Mouse (Mus musculus) right cerebral cortex, postnatal 14 days (tissue): ENCODE data around the gene 1700016D06Rik.
A peak's percentile ranks its signal among the peaks of the same experiment; 100 is the strongest.
"Not testable (repeated sequence)": the region's sequence is repeated elsewhere in the genome, so short reads cannot be mapped to it uniquely, and the experiment has no call there.

Experiments
- DNase-seq: peaks from one replicate; pipeline ENCODE4 v3.0.0; 2022

1700016D06Rik gene

DNA sequence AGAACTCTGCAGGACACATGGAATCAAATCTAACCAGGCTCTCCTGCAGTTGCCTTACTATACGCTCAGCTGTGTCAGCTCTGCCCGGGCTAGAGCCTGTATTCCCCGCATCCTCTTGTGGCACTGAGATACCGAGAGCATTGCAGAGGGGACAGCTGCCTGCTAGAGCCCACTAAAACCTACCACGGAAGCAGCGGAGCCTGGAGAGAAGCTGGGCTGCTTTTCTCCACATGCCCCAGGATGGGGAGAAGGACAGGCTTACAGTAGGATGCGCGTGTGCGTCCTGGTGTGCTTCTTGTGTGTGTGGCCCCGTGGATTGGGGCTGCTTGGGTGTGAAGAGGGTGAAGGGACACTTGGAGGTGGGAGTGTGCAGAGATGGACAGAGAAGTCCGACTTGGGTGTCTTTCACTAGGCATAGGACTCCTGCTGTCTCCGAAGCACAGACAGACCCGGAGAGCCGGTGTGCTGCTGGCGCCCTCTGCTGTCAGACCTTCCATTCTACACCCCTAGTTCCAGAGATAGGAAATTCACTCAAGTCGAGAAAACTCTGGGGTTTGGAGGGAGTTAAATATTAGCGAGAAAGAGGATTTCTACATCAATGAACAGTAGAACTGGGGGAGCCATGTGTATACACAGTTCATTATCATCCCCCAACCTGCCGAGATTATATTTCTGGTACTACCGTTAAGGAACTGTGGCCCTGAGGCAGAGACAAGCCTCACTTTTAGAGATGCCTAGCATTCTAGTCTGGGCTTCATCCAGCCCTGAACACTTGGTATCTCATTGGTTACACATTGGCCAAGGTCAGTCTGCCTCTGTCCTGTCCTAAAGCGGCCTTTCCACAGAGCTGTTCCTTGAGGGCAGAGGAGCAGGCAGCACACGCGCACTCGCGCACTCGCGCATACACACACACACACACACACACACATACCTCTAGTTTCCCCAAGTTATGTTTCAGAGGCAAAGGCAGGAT, 517 bp downstream of the 1700016D06Rik start:
- peak; percentile 84 for DNase-seq

DNA sequence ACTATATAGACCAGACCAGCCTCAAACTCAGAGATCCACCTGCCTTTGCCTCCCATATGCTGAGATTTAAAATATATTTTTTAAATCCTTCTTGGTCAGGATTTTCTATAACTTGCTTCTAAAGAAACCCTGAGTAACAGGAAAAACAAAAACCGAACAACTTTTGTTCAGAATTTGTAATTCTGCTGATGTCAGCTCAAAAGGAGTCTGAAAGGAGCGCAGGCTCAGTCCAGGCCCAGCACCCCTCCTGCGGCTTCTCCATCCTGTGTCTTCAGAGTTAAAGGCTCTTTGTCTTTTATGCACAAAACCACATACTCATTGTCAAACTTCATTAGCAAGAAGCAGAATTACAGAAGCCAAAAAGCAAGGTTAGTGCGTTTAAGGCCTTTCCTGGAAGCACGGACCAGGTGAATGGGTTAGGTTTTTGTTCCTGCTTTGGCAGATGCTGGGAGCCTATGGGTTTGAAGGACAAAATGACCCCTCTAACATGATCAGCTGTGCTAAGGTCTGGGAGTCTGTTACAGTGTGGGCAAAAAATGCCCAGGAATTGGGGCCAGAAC, 1.3 kb downstream of the 1700016D06Rik start:
- DNase-seq: no peak

DNA sequence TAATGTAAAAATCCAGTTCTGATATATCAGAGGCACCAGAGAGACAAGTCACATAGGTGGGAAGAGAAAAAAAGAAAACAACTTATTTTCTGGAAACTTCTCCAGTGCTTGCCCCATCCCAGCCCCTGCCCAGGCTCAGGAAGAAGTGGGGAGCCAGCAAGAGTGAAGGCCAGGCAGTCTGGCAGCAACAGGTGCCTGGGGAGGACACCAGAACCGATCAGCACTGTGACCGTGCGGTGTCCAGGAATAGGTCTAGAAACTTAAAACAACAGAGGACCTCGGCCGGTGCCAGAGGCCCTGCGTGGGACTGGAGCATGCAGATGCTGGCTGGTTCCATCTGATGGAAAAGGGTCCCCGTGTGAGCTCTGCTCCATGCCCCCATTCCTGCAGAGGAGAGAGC, 3.4 kb downstream of the 1700016D06Rik start:
- DNase-seq: no peak

DNA sequence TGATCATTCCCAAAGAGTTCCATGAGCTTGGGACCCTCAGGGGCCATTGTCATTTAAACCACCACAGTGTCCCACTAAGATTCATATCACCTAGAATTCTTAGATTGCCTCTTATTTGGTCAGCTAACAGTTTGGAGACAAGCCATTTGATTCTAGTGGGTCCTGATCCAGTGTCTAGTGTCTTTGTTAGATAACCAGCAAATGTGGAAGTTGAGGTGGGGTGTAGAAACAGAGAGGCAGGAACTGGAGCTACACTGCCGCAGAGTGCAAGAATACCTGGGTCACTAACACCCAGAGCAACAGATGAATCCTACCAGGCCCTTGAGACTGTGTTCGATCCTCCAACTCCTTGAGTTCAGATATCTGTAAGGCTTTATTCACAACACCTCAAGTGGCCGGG, 4.7 kb downstream of the 1700016D06Rik start:
- no peak for DNase-seq

DNA sequence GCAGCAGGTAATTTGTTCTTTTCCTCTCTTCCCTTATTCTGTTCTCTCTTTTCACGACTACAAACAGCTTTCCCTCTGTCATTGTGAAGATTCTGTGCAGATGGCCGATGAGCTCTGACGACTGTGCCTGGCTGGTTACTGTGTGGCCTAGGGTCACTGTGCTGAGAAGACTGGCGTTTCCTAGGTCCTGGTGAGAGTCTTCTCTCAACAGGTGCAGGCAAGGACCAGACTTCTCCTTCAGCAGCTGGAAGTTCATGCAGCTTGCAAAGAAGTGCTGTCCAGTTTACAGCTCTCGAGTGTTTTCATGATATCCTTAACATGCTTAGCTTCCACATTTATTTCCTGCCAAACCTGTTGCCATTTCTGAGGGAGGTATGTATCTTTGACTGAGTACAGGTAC, 6.9 kb downstream of the 1700016D06Rik start:
- no peak for DNase-seq

DNA sequence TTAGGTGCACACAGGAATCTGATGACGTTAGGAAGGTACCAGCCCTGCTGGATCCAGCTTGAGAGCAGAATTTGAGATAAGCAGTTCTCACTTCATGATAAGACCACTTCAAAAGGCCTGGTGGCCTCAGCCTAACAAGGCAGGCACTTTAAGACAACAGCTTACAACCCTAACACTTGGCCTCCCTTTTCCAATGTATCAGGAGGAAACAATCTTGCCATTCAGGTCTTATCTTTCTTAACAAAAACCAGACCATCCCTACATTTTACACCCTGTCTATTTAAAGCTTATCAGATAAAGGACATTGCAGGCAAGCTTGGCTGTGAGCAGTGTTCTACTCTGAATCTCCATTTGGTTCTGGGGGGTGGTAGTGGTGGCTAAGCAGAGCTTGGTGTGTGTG, 8.4 kb downstream of the 1700016D06Rik start:
- no peak for DNase-seq

DNA sequence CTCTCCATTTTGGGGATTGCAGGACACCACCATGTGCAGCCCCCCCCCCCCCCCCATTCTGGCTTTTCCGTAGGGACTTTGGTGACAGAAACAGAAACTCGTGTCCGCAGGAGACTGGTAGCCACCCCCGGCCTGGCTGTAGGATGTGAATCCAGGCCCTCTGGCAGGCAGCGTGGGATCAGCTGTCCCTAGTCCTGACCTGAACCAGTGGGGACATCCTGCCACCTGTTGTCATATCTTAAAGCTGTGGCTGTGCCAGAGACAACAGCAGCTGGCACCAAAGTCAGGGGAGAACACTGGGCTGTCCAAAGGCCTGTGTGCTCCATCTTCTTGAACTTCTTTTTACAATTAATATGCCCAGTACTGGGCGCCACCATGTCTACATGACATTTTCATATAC, 9.1 kb downstream of the 1700016D06Rik start:
- no peak for DNase-seq

DNA sequence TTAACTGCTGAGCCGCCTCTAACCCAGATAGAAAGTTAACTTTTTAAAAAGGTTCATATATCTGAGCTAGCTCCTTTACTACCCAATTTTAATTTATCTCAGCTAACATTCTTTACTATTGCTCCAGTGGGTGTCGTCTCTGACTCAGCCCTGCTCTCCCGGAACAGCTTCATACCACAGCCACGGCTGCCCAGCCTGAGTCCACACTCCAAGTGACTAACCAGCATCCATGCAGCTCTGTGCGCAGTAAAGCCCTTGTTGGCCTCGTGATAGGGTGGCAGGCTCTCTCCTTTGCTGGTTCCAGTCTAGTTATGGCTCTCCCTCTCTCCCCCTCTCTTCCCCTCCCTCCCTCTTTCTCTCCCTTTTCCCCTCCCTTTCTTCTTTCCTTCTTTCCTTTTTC, 9.6 kb downstream of the 1700016D06Rik start:
- DNase-seq: no peak

DNA sequence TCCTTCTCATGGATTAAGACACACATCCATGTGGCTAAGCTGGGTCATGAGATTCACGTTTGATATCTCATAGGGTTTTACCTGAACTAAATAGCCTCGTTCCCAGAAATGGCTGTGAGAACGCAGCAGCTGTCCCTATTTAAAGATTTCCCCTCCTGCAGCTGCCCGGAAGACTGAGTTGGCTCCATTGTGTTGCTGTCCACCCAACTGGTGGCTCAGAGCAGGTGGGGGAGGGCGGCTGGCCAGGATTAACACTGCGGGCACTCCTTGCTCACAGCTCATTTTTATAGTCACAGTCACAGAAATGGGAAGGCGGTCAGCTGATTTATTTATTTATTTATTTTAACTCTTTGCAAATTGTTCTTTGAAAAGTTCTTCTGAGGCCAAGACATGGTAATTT, 10.9 kb downstream of the 1700016D06Rik start:
- DNase-seq: no peak

DNA sequence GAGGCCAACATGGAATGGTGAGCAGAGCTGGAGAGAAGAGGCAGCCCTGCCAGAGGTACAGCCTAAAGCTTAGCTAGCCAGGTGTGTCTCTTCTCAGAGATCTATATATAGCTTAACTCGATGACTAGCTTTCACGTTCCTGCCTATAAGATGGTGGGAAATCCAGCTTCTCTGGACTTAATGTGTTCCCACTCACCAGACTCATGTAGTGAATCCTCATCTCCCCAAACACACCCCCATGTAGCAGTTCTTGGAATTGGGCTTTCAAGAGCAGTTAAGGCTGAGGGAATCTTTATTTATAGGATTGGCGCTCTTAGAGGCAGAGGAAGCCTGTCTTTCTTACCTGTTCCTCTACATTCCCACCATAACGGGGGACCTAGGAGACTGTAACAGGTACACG, 13.6 kb downstream of the 1700016D06Rik start:
- no peak for DNase-seq

DNA sequence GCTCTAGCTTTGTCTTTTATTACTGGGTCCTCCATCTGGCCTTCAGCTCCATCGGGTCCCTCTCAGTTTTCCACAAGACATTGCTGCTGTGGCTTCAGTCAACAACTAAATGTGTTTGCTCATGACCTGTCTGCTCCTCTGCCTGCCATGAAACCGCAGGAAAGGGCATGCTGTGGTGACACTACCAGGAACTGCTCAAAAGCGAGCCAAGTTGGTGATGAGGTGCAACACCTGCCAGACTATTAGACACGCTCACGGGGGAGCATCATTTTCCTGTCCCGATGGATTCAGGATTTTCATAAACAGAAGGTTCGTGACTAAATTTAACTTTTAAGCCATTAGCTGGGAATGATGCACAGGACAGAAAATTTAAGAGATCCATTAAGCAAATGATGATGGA, 16.3 kb downstream of the 1700016D06Rik start:
- no peak for DNase-seq

DNA sequence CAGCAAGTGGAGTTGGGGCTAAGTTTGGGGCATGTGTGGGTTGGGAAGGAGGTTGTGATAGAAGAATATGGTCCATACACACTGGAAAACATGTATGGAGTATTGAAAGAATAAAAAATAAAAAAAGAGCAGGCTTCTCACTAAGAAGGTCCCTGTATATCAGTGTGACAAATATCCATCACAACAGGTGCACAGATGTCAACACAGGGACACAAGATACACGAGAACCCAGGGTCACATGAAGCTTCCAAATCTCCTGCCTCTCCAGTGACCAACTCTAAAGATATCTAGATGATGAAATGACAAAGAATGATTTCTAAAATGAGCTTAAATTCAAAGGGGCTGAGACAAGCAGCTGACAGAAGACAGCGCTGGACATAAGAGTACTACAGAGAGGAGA, 32.6 kb downstream of the 1700016D06Rik start:
- DNase-seq: no peak

DNA sequence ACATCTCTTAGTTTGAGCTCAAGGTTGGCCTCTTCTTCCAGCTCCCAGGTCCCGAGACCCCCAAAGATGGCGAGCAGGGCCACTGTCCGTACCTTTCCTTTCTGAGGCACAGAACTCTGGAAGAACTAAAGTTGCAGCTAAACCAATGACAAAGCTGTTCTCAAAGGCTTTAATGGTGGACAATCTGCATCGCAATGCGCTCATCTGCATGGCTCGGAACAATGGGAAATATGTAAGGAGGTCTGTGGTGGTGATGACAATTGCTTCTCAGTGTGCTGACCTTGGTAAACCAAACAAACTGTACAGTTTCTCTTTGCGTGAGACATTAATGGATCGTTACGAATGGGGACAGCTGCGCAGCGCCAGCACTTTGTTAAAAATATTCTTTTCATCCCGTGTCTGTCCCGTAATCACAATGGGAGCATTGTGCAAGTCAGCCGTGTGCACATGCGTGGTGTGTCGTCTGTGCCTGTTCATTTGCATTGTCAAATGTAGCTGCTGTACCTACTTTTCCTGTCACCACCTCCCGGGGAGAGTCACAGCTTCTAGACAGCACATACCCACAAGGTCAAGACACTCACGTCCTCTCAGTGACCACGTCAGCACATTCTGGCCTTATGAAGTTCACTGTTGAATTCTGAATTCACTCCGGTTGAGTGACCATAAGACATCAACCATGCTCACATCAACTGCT, 34.7 kb downstream of the 1700016D06Rik start:
- DNase-seq: not testable (repeated sequence)

DNA sequence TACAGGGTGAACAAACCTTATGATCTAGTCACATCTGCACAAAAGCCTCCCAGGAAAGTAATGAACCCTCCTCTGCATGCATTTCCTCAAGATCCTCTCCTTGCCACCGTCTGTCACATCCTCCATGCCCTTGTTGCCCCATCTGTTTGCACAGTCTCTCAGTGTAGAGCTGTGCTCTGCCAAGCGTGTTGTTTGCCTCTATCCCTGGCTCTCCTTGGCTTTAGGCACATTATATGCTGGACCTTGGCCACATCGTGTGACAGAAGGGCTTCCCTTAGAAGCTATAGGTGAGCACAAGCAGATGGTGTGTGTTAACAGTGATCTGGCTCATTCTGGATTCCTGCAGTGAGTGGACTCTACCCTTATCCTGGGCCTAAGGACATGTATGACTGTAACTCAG, 38.9 kb downstream of the 1700016D06Rik start:
- DNase-seq: no peak

DNA sequence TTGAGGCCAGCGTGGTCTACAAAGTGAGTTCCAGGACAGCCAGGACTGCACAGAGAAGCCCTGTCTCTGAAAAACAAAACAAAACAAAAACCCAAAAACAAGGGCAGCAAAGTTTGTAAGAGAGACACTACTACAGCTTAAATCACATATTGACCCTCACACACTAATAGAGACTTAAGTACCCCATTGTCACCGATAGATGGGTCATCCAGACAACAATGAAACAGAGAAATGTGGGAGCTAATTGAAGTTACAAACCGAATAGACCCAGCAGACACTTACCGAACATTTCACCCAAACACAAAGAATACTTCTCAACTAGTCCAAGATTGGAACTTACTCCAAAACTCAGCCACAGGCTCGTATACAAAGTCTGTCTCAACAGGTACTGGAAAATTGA, 50.8 kb downstream of the 1700016D06Rik start:
- DNase-seq: no peak

DNA sequence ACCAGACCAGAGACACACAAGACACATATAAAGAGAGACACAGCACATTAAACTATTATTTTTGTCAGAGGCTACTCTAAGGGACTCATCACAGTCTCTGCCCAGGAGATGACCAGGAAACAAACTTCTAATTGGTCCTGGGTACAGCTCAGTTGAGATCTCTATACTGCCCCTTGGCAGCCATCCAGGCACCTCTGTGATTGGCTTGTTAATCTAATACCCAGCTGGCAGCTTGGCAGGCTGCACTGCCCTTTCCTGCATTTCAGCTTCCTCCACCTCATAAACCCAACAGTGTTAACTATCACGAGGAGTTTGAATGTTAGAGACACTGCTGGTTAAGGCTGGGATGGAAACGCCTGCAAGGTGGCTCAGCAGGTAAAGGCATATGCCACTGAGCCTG, 57.7 kb downstream of the 1700016D06Rik start:
- DNase-seq: peak; percentile 15

DNA sequence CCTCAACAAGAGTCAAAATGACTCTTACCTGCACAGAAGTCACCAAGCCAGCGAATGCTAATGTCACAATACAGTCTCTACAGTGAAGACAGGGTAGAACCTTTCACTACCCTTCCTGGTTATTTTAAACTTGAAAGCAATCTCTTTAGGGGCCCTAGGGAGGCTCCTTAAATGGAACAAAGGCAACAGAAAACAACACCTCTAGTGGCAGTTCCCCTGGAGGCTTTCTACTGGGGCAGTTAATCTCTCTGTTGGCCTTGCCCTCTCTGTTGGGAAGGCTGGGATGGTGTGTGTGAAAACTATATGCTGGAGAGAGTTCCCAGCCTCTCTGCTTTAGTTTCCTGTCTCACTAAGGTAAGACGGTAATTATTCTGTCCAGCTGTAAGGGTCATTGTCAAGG, 60.3 kb downstream of the 1700016D06Rik start:
- DNase-seq: no peak

DNA sequence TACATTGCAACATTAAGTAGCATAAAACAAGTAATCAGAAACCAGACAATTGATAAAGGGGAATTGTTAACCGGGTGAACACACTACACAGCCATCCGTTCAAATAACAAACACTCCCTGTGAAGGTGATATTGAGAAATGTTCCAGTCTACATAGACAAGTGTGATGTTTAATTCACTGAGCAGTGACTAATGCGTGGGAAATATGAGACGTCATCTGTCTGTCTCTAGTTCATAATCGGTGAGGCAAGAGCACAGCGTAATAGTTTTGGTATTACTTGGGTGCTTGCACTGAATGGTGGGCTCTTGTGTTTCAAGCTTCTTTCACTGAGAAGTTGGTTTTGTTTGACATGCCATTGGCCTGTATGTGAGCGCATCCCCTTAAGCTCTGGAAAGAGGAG, 63.3 kb downstream of the 1700016D06Rik start:
- no peak for DNase-seq

DNA sequence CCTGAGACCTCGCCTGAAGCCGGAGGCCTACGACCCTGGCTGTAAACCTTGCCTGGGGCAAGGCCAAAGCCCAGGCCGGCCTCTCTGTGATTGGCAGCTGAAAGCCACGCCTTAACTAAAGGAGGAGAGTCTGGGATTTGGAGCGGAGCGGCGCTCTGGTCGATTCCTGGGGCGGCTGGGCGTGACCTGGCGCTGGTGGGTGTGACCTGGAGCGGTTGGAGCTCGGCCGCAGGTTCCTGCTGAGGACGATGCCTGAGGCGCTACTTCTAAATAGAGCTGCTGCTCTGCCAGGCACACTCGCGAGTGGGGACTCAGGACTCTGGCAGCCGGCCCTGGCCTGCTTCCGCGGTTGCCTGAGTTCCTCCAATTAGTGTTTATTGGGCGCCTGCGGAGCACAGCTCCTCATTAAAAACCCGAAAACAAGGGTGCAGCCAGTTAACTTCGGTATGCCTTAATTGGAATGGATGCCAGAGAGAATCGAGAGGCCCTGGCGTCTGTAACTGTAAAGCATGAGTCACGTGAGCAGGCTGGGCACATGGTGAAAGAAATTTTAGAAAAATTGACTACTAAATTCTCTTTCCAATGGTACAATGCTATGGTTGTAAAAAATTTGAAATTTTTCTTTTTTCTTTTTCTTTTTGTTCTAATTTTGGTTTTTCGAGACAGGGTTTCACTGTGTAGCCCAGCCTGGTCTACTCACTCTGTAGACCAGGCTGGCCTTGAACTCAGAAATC, 64.4 kb downstream of the 1700016D06Rik start:
- DNase-seq: peak; percentile 72

DNA sequence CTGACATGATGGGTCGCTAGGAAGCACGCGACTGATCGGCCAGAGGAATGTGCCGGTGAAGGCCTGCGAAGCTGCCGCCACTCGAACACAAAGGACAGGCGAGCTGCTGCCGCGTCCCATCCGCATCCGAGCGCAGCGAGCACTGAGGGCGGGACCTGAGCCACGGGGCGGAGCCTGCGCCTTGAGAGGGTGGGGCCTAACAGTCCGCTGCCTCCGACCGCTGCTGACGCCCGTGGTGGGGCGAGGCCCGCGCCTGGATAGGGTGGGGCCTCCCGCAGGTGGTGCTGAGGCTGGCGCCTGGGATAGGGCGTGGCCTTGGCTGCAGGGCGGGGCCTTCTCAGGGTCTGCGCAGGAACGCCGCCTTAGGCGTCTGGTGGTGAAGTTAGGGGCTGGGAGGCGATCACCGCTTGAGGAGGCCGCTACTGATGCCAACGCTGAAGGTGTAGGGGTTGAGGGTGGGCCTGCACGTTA, 65.2 kb downstream of the 1700016D06Rik start, which contains the start of gene Ankrd10:
Gene Ankrd10 (minus strand): TSS at position 147 of the 471 bp plus-strand sequence.
- DNase-seq: peak; percentile 95

DNA sequence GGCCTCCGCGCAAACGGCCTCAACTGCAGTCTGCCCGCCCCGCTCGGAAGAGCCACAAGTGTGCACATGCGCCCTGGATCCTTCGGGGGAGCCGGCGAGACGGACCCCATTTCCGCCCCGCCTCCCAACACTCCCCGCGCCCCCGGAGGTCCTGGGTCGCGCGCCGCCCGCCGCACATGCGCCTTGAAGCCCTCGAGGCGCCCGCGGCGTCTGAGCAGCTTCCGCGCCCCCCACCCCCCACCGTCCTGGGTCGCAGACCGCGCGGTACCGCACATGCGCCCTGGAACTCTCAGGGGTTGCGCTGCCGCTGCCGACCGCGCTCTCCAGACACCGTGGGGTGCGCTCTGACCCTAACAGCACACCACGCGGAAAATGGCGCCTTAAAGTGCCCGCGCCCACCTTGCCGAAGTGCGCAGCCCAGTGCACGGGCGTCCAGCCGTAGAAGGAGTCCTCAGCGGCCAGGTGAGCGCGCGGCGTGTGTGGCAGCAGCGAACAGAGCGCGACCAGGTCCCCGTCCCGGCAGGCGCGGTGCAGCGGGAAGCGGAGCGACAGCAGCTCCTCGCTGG, 65.8 kb downstream of the 1700016D06Rik start:
- DNase-seq: peak; percentile 86

DNA sequence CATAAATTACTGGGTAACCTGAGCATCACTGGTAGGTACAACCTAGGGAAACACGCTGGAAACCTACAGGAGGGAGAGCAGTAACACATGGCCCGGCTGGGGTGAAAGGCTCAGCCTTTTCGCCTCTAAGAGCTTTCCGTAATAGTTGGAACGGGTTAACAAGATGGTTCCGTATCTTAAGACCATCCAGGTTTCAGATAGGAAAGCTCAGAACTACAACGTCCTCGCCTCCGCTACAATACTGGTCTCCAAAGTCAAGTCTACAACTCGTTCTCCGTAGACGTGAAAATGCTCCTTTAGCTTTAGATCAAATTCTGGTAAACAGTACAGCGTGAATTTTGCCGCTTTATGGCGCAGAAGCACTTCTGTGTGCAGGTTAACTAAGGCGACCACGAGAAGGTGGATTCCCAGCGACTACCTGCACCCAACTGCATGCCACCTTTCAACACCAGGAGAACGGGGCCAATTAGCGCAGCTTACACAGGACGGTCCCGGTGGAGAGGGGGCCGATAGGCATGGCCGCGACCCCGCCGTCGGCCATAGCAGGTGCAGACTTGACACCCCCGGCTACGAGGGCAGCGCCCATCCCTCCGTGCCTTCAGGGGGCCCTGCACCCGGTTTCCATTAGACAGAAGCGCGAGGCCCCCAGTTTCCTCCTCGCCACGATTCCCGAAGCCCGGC, 66.4 kb downstream of the 1700016D06Rik start:
- no peak for DNase-seq
